Mouse (Mus musculus): ENCODE results near the gene Bbox1. TPM values are rescaled to one million over a fixed set of nuclear protein-coding genes. Genes with fewer than 3 reads are reported as not detected.

Bbox1 gene
- polyA plus RNA-seq, 1 experiment from 2014 or later, result not detected

GRCm38 (mm10) chr2:110314074-110314473, 286 bp downstream of the Bbox1 start:
- no peak overlapping the region for H3K4me3 ChIP-seq
- no peak overlapping the region for H3K4me2 ChIP-seq
- no peak for ATAC-seq (ENCODE audit: extremely low read depth, insufficient number of reproducible peaks, low FRiP score, low TSS enrichment)
- 82% methylated on average over 5 of the region's 5 CpGs for WGBS
- no peaks in the 10 kb centered on the region for H3K9me3 ChIP-seq
- no peak overlapping the region for H3K9ac ChIP-seq
- H3K27me3 ChIP-seq (replicated peaks), result no peaks in the 10 kb centered on the region
- no peak overlapping the region for H3K27ac ChIP-seq (replicated peaks)
- no peaks in the 10 kb centered on the region for H3K4me1 ChIP-seq
- no peaks in the 10 kb centered on the region for H3K36me3 ChIP-seq

GRCm38 (mm10) chr2:110313305-110313824, 995 bp downstream of the Bbox1 start:
- Histone ChIP-seq H3K4me3 (no peak overlapping the region), H3K4me1 (no peaks in the 10 kb centered on the region), H3K4me2 (no peak overlapping the region), H3K36me3 (no peaks in the 10 kb centered on the region), H3K27ac (replicated peaks) (no peak overlapping the region), H3K9me3 (no peaks in the 10 kb centered on the region), H3K9ac (no peak overlapping the region), H3K27me3 (replicated peaks) (no peaks in the 10 kb centered on the region)
- 73% methylated on average over 2 of the region's 2 CpGs for WGBS
- ATAC-seq (ENCODE audit: extremely low read depth, insufficient number of reproducible peaks, low FRiP score, low TSS enrichment), result no peak

- H3K4me2 ChIP-seq, result no peak overlapping the region
- H3K27ac ChIP-seq (replicated peaks), result no peak overlapping the region
- H3K4me3 ChIP-seq, result no peak overlapping the region
- no peak for ATAC-seq (ENCODE audit: extremely low read depth, insufficient number of reproducible peaks, low FRiP score, low TSS enrichment)
- H3K27me3 ChIP-seq (replicated peaks), result no peaks in the 10 kb centered on the region
- peaks cover 13% of the 10 kb centered on the region for H3K4me1 ChIP-seq
- no peaks in the 10 kb centered on the region for H3K9me3 ChIP-seq
- 72% methylated on average over 12 of the region's 12 CpGs for WGBS
- H3K36me3 ChIP-seq, result no peaks in the 10 kb centered on the region
- H3K9ac ChIP-seq, result no peak overlapping the region
These were observed 8.7 kb downstream of the Bbox1 start for GRCm38 (mm10) chr2:110305358-110306283.

- no peak for ATAC-seq (ENCODE audit: extremely low read depth, insufficient number of reproducible peaks, low FRiP score, low TSS enrichment)
- H3K27me3 ChIP-seq (replicated peaks), result no peaks in the 10 kb centered on the region
These were observed 12.1 kb downstream of the Bbox1 start for GRCm38 (mm10) chr2:110302261-110302660.

GRCm38 (mm10) chr2:110301314-110301713, 13.0 kb downstream of the Bbox1 start:
- Histone ChIP-seq H3K36me3 (no peaks in the 10 kb centered on the region), H3K4me1 (peaks cover 13% of the 10 kb centered on the region), H3K4me3 (no peak overlapping the region), H3K4me2 (no peak overlapping the region), H3K27me3 (replicated peaks) (no peaks in the 10 kb centered on the region), H3K9me3 (no peaks in the 10 kb centered on the region), H3K27ac (replicated peaks) (no peak overlapping the region), H3K9ac (no peak overlapping the region)
- no peak for ATAC-seq (ENCODE audit: extremely low read depth, insufficient number of reproducible peaks, low FRiP score, low TSS enrichment)
- WGBS, result 57% methylated on average over 3 of the region's 3 CpGs

More at GRCm38 (mm10) chr2:110302261-110302660, 12.1 kb downstream of the Bbox1 start:
- H3K4me2 ChIP-seq, result no peak overlapping the region
- no peak overlapping the region for H3K27ac ChIP-seq (replicated peaks)
- H3K4me3 ChIP-seq, result no peak overlapping the region
- 7% methylated on average over 2 of the region's 2 CpGs for WGBS
- no peak overlapping the region for H3K9ac ChIP-seq
- H3K36me3 ChIP-seq, result no peaks in the 10 kb centered on the region
- H3K4me1 ChIP-seq, result peaks cover 13% of the 10 kb centered on the region
- H3K9me3 ChIP-seq, result no peaks in the 10 kb centered on the region

GRCm38 (mm10) chr2:110294927-110295326, 19.4 kb downstream of the Bbox1 start:
- Histone ChIP-seq H3K4me1 (no peaks in the 10 kb centered on the region), H3K27me3 (replicated peaks) (no peaks in the 10 kb centered on the region), H3K4me2 (no peak overlapping the region), H3K4me3 (no peak overlapping the region), H3K36me3 (no peaks in the 10 kb centered on the region), H3K9ac (no peak overlapping the region), H3K9me3 (no peaks in the 10 kb centered on the region), H3K27ac (replicated peaks) (no peak overlapping the region)
- no peak for ATAC-seq (ENCODE audit: extremely low read depth, insufficient number of reproducible peaks, low FRiP score, low TSS enrichment)
- WGBS, result 75% methylated on average over 3 of the region's 3 CpGs

GRCm38 (mm10) chr2:110287959-110288358, 26.4 kb downstream of the Bbox1 start:
- Histone ChIP-seq H3K27me3 (replicated peaks) (no peaks in the 10 kb centered on the region), H3K9me3 (no peaks in the 10 kb centered on the region), H3K4me2 (no peak overlapping the region), H3K36me3 (no peaks in the 10 kb centered on the region), H3K4me3 (no peak overlapping the region), H3K4me1 (no peaks in the 10 kb centered on the region), H3K9ac (no peak overlapping the region), H3K27ac (replicated peaks) (no peak overlapping the region)
- no peak for ATAC-seq (ENCODE audit: extremely low read depth, insufficient number of reproducible peaks, low FRiP score, low TSS enrichment)
- WGBS, result 81% methylated on average over 1 of the region's 1 CpGs

- no peaks in the 10 kb centered on the region for H3K36me3 ChIP-seq
- no peaks in the 10 kb centered on the region for H3K9me3 ChIP-seq
- H3K4me1 ChIP-seq, result no peaks in the 10 kb centered on the region
- H3K9ac ChIP-seq, result no peak overlapping the region
- H3K4me2 ChIP-seq, result no peak overlapping the region
- no peaks in the 10 kb centered on the region for H3K27me3 ChIP-seq (replicated peaks)
- no peak overlapping the region for H3K4me3 ChIP-seq
- 84% methylated on average over 3 of the region's 3 CpGs for WGBS
- no peak overlapping the region for H3K27ac ChIP-seq (replicated peaks)
- no peak for ATAC-seq (ENCODE audit: extremely low read depth, insufficient number of reproducible peaks, low FRiP score, low TSS enrichment)
These were observed 28.4 kb downstream of the Bbox1 start for GRCm38 (mm10) chr2:110285829-110286504.

GRCm38 (mm10) chr2:110275424-110275823, 38.9 kb downstream of the Bbox1 start:
- H3K36me3 ChIP-seq, result no peaks in the 10 kb centered on the region
- WGBS, result 69% methylated on average over 2 of the region's 2 CpGs
- H3K27me3 ChIP-seq (replicated peaks), result no peaks in the 10 kb centered on the region
- H3K9me3 ChIP-seq, result no peaks in the 10 kb centered on the region
- no peak overlapping the region for H3K4me3 ChIP-seq
- ATAC-seq (ENCODE audit: extremely low read depth, insufficient number of reproducible peaks, low FRiP score, low TSS enrichment), result no peak
- H3K9ac ChIP-seq, result no peak overlapping the region
- no peak overlapping the region for H3K27ac ChIP-seq (replicated peaks)
- H3K4me2 ChIP-seq, result no peak overlapping the region
- no peaks in the 10 kb centered on the region for H3K4me1 ChIP-seq

- Histone ChIP-seq H3K9ac (no peak overlapping the region), H3K9me3 (no peaks in the 10 kb centered on the region), H3K27ac (replicated peaks) (no peak overlapping the region), H3K27me3 (replicated peaks) (no peaks in the 10 kb centered on the region), H3K4me2 (no peak overlapping the region), H3K4me1 (no peaks in the 10 kb centered on the region), H3K36me3 (no peaks in the 10 kb centered on the region), H3K4me3 (no peak overlapping the region)
- 51% methylated on average over 2 of the region's 2 CpGs for WGBS
- no peak; the same call in 1 of the 2 replicates for ATAC-seq (ENCODE audit: extremely low read depth, insufficient number of reproducible peaks, low FRiP score, low TSS enrichment)
These were observed 40.2 kb downstream of the Bbox1 start for GRCm38 (mm10) chr2:110274160-110274559.

GRCm38 (mm10) chr2:110269281-110269680, 45.1 kb downstream of the Bbox1 start:
- Histone ChIP-seq H3K4me1 (no peaks in the 10 kb centered on the region), H3K9me3 (no peaks in the 10 kb centered on the region), H3K4me3 (no peak overlapping the region), H3K4me2 (no peak overlapping the region), H3K27ac (replicated peaks) (no peak overlapping the region), H3K9ac (no peak overlapping the region), H3K36me3 (no peaks in the 10 kb centered on the region), H3K27me3 (replicated peaks) (no peaks in the 10 kb centered on the region)
- no peak for ATAC-seq (ENCODE audit: extremely low read depth, insufficient number of reproducible peaks, low FRiP score, low TSS enrichment)
- 71% methylated on average over 3 of the region's 3 CpGs for WGBS

Data from heart, embryonic 13.5 days (tissue).